Mouse (Mus musculus): ENCODE measurements around the gene Trpm6.
A peak's percentile ranks its signal among the peaks of the same experiment; 100 is the strongest.

GRCm38 (mm10) chr19:18712153-18712865 is 37.5 kb upstream of the Trpm6 start:
- TF ChIP-seq MAFK (IDR thresholded peaks at IDR 0.05; ENCODE audit: insufficient read depth, low read depth, low read length) (no peak), HCFC1 (IDR thresholded peaks at IDR 0.05; ENCODE audit: borderline replicate concordance, insufficient read depth, low read length) (no peak), ZNF384 (IDR thresholded peaks at IDR 0.05; ENCODE audit: low read depth, low read length) (peak; percentile 90; the same call in 1 of the 2 replicates)

Measured in ES-E14 (cell line).